31 mouse cellular contexts compared by ENCODE assay signal in the genomic region with DNA sequence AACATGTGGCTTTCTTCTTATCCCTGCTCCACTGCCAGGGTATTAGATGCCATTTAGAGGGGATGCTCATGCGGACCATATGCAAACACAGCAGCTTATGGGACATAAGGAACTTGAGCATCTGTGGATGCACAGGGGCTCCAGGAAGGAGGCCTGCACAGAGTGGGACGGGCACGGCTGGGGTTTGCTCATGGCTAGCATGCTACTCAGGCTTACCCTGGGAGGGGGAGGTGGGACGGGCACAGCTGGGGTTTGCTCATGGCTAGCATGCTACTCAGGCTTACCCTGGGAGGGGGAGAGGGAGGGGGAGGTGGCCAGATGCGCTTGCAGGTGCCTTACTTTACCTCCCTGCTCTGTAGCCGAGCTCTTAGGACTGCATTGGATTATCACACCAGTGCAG. TPM values are rescaled to one million over a fixed set of nuclear protein-coding genes. Genes with fewer than 3 reads are reported as not detected.
"Had no signal": no experiment of that assay in that cellular context is flagged by ENCODE, and none has a peak within 500 bp of the region (broad histone marks: within the 10 kb centered on the region; RNA-seq: fewer than 3 reads in every experiment).

No protein-coding gene starts in this region.

- DNase-seq: heart, postnatal 10 days; heart, postnatal 14 days; heart, postnatal 36 days; kidney, adult 11 months; kidney, adult 18-20 months; kidney, adult 2 months; kidney, adult 8-10 months; kidney, adult 9 months; kidney, postnatal 10 days; kidney, postnatal 14 days; kidney, postnatal 25 days; kidney, postnatal 36 days; kidney, postnatal 4 days; layer of hippocampus, adult 9-11 months; layer of hippocampus, postnatal 36 days had no signal

- H3K4me3 ChIP-seq: heart, embryonic 10.5 days; heart, embryonic 12.5 days; heart, embryonic 13.5 days; heart, embryonic 15.5 days; hindbrain, embryonic 10.5 days; hindbrain, embryonic 12.5 days; hindbrain, embryonic 13.5 days; hindbrain, embryonic 15.5 days; intestine, embryonic 15.5 days; kidney, embryonic 15.5 days; layer of hippocampus, adult 2 months; left cerebral cortex, adult 2 months had no signal

- H3K27me3 ChIP-seq: heart, embryonic 12.5 days; heart, embryonic 13.5 days; heart, embryonic 15.5 days; hindbrain, embryonic 12.5 days; hindbrain, embryonic 13.5 days; hindbrain, embryonic 15.5 days; intestine, embryonic 15.5 days; kidney, embryonic 15.5 days had no signal

- H3K4me2 ChIP-seq: heart, embryonic 11.5 days; heart, embryonic 12.5 days; heart, embryonic 13.5 days; heart, embryonic 15.5 days; hindbrain, embryonic 12.5 days; hindbrain, embryonic 13.5 days; hindbrain, embryonic 14.5 days; hindbrain, embryonic 15.5 days; intestine, embryonic 15.5 days; kidney, embryonic 15.5 days had no signal

RNA-seq across cellular contexts. Expression of a gene that starts 20.8 kb away (rescaled TPM):
- total RNA-seq: hematopoietic stem cell, adult 5-6 weeks had no signal
- polyA plus RNA-seq: inflammation-experienced regulatory T-cells, adult 6 months had no signal
